Mouse (Mus musculus) cerebellum, adult 2 months (tissue): ENCODE results near the gene Mfap4.

Source experiments
- CTCF ChIP-seq: fragments of 200-500 bp; IDR thresholded peaks from 2 replicates; pipeline ENCODE4 v1.5.1; 2011; ENCODE audit warnings: low read depth, mild to moderate bottlenecking, control low read depth, low read length, moderate library complexity, borderline replicate concordance; ENCODE audit not compliant: insufficient read depth
- POLR2A ChIP-seq: fragments of 200-500 bp; IDR thresholded peaks from 2 replicates; pipeline ENCODE4 v1.6.1; 2011; ENCODE audit warnings: low read length, control low read depth, borderline replicate concordance; ENCODE audit not compliant: insufficient read depth

DNA sequence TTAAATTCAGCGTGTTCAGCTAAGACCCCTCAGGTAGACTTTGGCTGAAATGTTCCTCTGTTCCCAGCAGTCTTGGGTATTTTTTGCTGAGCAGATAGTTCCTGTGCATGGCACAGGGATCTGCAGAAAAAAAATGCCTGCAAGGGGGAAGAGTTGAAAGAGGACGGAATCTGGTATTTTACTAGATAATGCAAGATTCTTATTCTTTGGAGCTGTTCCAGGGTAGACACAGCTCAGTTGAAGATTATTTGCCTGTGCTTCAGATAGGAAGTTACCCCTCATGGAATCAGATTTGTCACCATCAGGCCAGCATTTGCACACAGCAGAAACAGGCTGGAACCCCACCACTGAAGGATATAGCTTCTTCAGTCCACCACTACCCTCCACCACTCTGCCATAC, 10.3 kb downstream of the Mfap4 start:
- TF ChIP-seq POLR2A (no peak), CTCF (no peak)
